Comparison of ENCODE assay signal across 8 mouse cellular contexts in the genomic region with DNA sequence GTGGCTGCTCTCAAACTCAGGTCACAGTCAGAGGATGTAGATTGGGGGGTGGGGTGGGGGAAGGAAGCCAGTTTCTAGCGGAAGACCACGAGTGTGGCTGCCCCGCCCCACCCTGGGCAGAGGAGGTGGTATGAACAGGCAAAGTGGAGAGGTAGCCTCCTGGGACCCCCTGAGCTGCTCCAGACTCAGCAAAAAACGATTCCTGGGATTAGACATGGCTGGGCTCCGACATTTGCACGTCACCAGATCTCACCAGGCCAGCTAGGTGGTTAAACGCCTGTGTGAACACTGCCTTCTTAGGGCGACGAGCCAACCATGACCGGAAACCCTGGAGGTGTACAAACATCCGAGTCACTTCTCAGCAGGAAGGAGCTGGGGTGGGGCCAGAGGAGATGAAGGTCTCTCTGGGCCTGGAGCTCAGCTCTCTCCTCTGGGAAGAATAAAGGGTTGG. TPM values are rescaled to one million over a fixed set of nuclear protein-coding genes. Genes with fewer than 3 reads are reported as not detected.
DNase-seq lines count a peak whose midpoint lies in the region; ATAC-seq and TF ChIP-seq lines count a peak whose summit lies in the region.

No protein-coding gene starts in this region.

- H3K9me3 ChIP-seq in forebrain, embryonic 10.5 days = no peaks in the 10 kb centered on the region
- no peaks in the 10 kb centered on the region for H3K9me3 ChIP-seq in forebrain, embryonic 13.5 days (replicated peaks)
- no peaks in the 10 kb centered on the region for H3K9me3 ChIP-seq in heart, postnatal 0 days (replicated peaks; ENCODE audit: control insufficient read depth, low read length)
- no peaks in the 10 kb centered on the region for H3K9me3 ChIP-seq in limb, embryonic 12.5 days

- no peak overlapping the region for H3K9ac ChIP-seq in forebrain, embryonic 13.5 days
- H3K9ac ChIP-seq in heart, postnatal 0 days (replicated peaks; ENCODE audit: low read depth, low read length) = no peak overlapping the region
- H3K9ac ChIP-seq in limb, embryonic 12.5 days (replicated peaks) = 0 out of 2 replicates have a peak overlapping the region, but pooled peaks have one; percentile 13

- peak overlapping the region; percentile 62 for H3K27ac ChIP-seq in forebrain, embryonic 10.5 days
- no peak overlapping the region for H3K27ac ChIP-seq in forebrain, embryonic 13.5 days
- peak overlapping the region; percentile 86 for H3K27ac ChIP-seq in heart, postnatal 0 days (ENCODE audit: low read depth)
- peak overlapping the region; percentile 41; the same call in 1 of the 2 replicates for H3K27ac ChIP-seq in limb, embryonic 12.5 days

- no peak for DNase-seq in forebrain, embryonic 10.5 days (ENCODE audit: extremely low spot score, low spot score)
- DNase-seq in heart, postnatal 0 days (ENCODE audit: low spot score) = no peak
- DNase-seq in embryo, embryonic 10 days (ENCODE audit: low spot score) = no peak
- DNase-seq in gastrocnemius, postnatal 4 days (ENCODE audit: low spot score in 2 of 2) = no peak

- H3K4me3 ChIP-seq in forebrain, embryonic 10.5 days = no peak overlapping the region
- H3K4me3 ChIP-seq in forebrain, embryonic 13.5 days = no peak overlapping the region
- H3K4me3 ChIP-seq in heart, postnatal 0 days (ENCODE audit: low read depth, low read length) = no peak overlapping the region
- no peak overlapping the region for H3K4me3 ChIP-seq in limb, embryonic 12.5 days (replicated peaks)

- TF ChIP-seq CTCF in heart, postnatal 0 days (IDR thresholded peaks at IDR 0.05; ENCODE audit: low read depth) = no peak

- TF ChIP-seq EP300 in heart, postnatal 0 days (IDR thresholded peaks at IDR 0.05; ENCODE audit: low read depth) = no peak

- ATAC-seq in forebrain, embryonic 13.5 days = no peak
- ATAC-seq in activated CD4-positive, CD25-positive, alpha-beta regulatory T cell, adult 4 months = peak; percentile 57
- ATAC-seq in heart, postnatal 0 days (ENCODE audit: insufficient read depth, low read depth) = peak; percentile 71
- ATAC-seq in limb, embryonic 12.5 days (ENCODE audit: insufficient number of reproducible peaks, insufficient read depth, low FRiP score, low TSS enrichment, low read depth) = no peak
- peak; percentile 65 for ATAC-seq in neutrophil, adult 5-6 weeks (ENCODE audit: extremely low read depth, insufficient number of reproducible peaks, low FRiP score, poor library complexity, severe bottlenecking)

- 59% methylated on average over 11 of the region's 11 CpGs for WGBS in forebrain, embryonic 10.5 days
- WGBS in forebrain, embryonic 13.5 days = 65% methylated on average over 11 of the region's 11 CpGs
- 42% methylated on average over 11 of the region's 11 CpGs for WGBS in heart, postnatal 0 days
- WGBS in limb, embryonic 12.5 days = 67% methylated on average over 11 of the region's 11 CpGs

- no peak overlapping the region for H3K4me2 ChIP-seq in forebrain, embryonic 13.5 days
- H3K4me2 ChIP-seq in heart, postnatal 0 days (ENCODE audit: low read depth, low read length) = peak overlapping the region; percentile 6; the same call in 1 of the 2 replicates
- H3K4me2 ChIP-seq in limb, embryonic 12.5 days = no peak overlapping the region

- no peaks in the 10 kb centered on the region for H3K27me3 ChIP-seq in forebrain, embryonic 10.5 days (ENCODE audit: poor library complexity, severe bottlenecking)
- H3K27me3 ChIP-seq in forebrain, embryonic 13.5 days = no peaks in the 10 kb centered on the region
- no peaks in the 10 kb centered on the region for H3K27me3 ChIP-seq in heart, postnatal 0 days (ENCODE audit: control insufficient read depth, insufficient read depth, low read length)
- no peaks in the 10 kb centered on the region for H3K27me3 ChIP-seq in limb, embryonic 12.5 days

- H3K4me1 ChIP-seq in forebrain, embryonic 10.5 days = peaks cover 23% of the 10 kb centered on the region
- H3K4me1 ChIP-seq in forebrain, embryonic 13.5 days = 0 out of 2 replicates have a peak, but pooled peaks cover 2% of the 10 kb centered on the region
- no peaks in the 10 kb centered on the region for H3K4me1 ChIP-seq in heart, postnatal 0 days (ENCODE audit: control insufficient read depth, insufficient read depth)
- peaks cover 2% of the 10 kb centered on the region for H3K4me1 ChIP-seq in limb, embryonic 12.5 days (replicated peaks)

- H3K36me3 ChIP-seq in forebrain, embryonic 10.5 days (replicated peaks) = peaks cover 57% of the 10 kb centered on the region
- peaks cover 40% of the 10 kb centered on the region for H3K36me3 ChIP-seq in forebrain, embryonic 13.5 days (ENCODE audit: poor library complexity, severe bottlenecking)
- peaks cover 27% of the 10 kb centered on the region for H3K36me3 ChIP-seq in heart, postnatal 0 days (replicated peaks; ENCODE audit: control insufficient read depth, insufficient read depth, low read length)
- H3K36me3 ChIP-seq in limb, embryonic 12.5 days = peaks cover 61% of the 10 kb centered on the region

RNA-seq across cellular contexts. Expression of a gene that starts 23.7 kb away (rescaled TPM):
- polyA plus RNA-seq in forebrain, embryonic 10.5 days (2016; fragmentation: Nextera tagmentation; extraction: Ambion mirVana) = 9.0 and 9.5 TPM in 2 replicates
- polyA plus RNA-seq in forebrain, embryonic 13.5 days (2015; fragmentation: Nextera tagmentation; extraction: Ambion mirVana) = 0.92 and 0.99 TPM in 2 replicates
- polyA plus RNA-seq in activated CD4-positive, CD25-positive, alpha-beta regulatory T cell, adult 4 months (2017; shearing (Covaris generic)) = 10 to 100 TPM; 10.2 to 22.2 TPM
- 2.6 and 6.8 TPM in 2 replicates for total RNA-seq in heart, postnatal 0 days (2014; rRNA removed; ENCODE audit: low replicate concordance)
- 0.18 and 0.37 TPM in 2 replicates for polyA plus RNA-seq in heart, postnatal 0 days (2015; fragmentation: Nextera tagmentation; extraction: Ambion mirVana)
- 37.2 and 43.3 TPM in 2 replicates for polyA plus RNA-seq in limb, embryonic 12.5 days (2016; fragmentation: Nextera tagmentation; extraction: Ambion mirVana)
- 48.1 and 58.3 TPM in 2 replicates for total RNA-seq in neutrophil, adult 5-6 weeks (2017)
- 1 to 10 TPM; 2.2 to 2.3 TPM for total RNA-seq in gastrocnemius, postnatal 4 days (2021)

RNA-seq across cellular contexts. Expression of a gene that starts 24.3 kb away (rescaled TPM):
- 2.4 and 2.8 TPM in 2 replicates for polyA plus RNA-seq in forebrain, embryonic 10.5 days (2016; fragmentation: Nextera tagmentation; extraction: Ambion mirVana)
- 3.2 and 4.6 TPM in 2 replicates for polyA plus RNA-seq in forebrain, embryonic 13.5 days (2015; fragmentation: Nextera tagmentation; extraction: Ambion mirVana)
- 10 to 100 TPM; 25.8 to 28.8 TPM for polyA plus RNA-seq in activated CD4-positive, CD25-positive, alpha-beta regulatory T cell, adult 4 months (2017; shearing (Covaris generic))
- 11.4 and 21.8 TPM in 2 replicates for total RNA-seq in heart, postnatal 0 days (2014; rRNA removed; ENCODE audit: low replicate concordance)
- polyA plus RNA-seq in heart, postnatal 0 days (2015; fragmentation: Nextera tagmentation; extraction: Ambion mirVana) = 1.7 and 2.3 TPM in 2 replicates
- 4.0 and 7.1 TPM in 2 replicates for polyA plus RNA-seq in limb, embryonic 12.5 days (2016; fragmentation: Nextera tagmentation; extraction: Ambion mirVana)
- total RNA-seq in neutrophil, adult 5-6 weeks (2017) = 91.5 and 99.5 TPM in 2 replicates
- 10 to 100 TPM; 20.8 to 23.7 TPM for total RNA-seq in gastrocnemius, postnatal 4 days (2021)

RNA-seq across cellular contexts. Expression of a gene that starts 41.5 kb away (rescaled TPM):
- polyA plus RNA-seq in forebrain, embryonic 10.5 days (2016; fragmentation: Nextera tagmentation; extraction: Ambion mirVana) = 27.2 and 30.3 TPM in 2 replicates
- polyA plus RNA-seq in forebrain, embryonic 13.5 days (2015; fragmentation: Nextera tagmentation; extraction: Ambion mirVana) = 25.0 and 29.5 TPM in 2 replicates
- 1 to 10 TPM; 7.8 to 7.9 TPM for polyA plus RNA-seq in activated CD4-positive, CD25-positive, alpha-beta regulatory T cell, adult 4 months (2017; shearing (Covaris generic))
- 8.9 and 17.2 TPM in 2 replicates for total RNA-seq in heart, postnatal 0 days (2014; rRNA removed; ENCODE audit: low replicate concordance)
- polyA plus RNA-seq in heart, postnatal 0 days (2015; fragmentation: Nextera tagmentation; extraction: Ambion mirVana) = 8.6 and 8.8 TPM in 2 replicates
- polyA plus RNA-seq in limb, embryonic 12.5 days (2016; fragmentation: Nextera tagmentation; extraction: Ambion mirVana) = 21.3 and 23.2 TPM in 2 replicates
- total RNA-seq in neutrophil, adult 5-6 weeks (2017) = 12.1 and 22.1 TPM in 2 replicates
- total RNA-seq in gastrocnemius, postnatal 4 days (2021) = 1 to 10 TPM; 6.5 to 7.6 TPM

RNA-seq across cellular contexts. Expression of a gene that starts 46.8 kb away (rescaled TPM):
- polyA plus RNA-seq in forebrain, embryonic 10.5 days (2016; fragmentation: Nextera tagmentation; extraction: Ambion mirVana) = 16.3 and 17.3 TPM in 2 replicates
- 13.6 and 14.5 TPM in 2 replicates for polyA plus RNA-seq in forebrain, embryonic 13.5 days (2015; fragmentation: Nextera tagmentation; extraction: Ambion mirVana)
- polyA plus RNA-seq in activated CD4-positive, CD25-positive, alpha-beta regulatory T cell, adult 4 months (2017; shearing (Covaris generic)) = 10 to 100 TPM; 10.6 to 11.9 TPM
- total RNA-seq in heart, postnatal 0 days (2014; rRNA removed; ENCODE audit: low replicate concordance) = 8.7 and 13.7 TPM in 2 replicates
- 12.9 and 13.5 TPM in 2 replicates for polyA plus RNA-seq in heart, postnatal 0 days (2015; fragmentation: Nextera tagmentation; extraction: Ambion mirVana)
- polyA plus RNA-seq in limb, embryonic 12.5 days (2016; fragmentation: Nextera tagmentation; extraction: Ambion mirVana) = 16.3 and 21.6 TPM in 2 replicates
- total RNA-seq in neutrophil, adult 5-6 weeks (2017) = 13.2 and 22.0 TPM in 2 replicates
- total RNA-seq in gastrocnemius, postnatal 4 days (2021) = 10 to 100 TPM; 11.3 to 11.7 TPM

RNA-seq across cellular contexts. Expression of a gene that starts 51.1 kb away (rescaled TPM):
- polyA plus RNA-seq in forebrain, embryonic 10.5 days (2016; fragmentation: Nextera tagmentation; extraction: Ambion mirVana) = 10.0 and 10.4 TPM in 2 replicates
- 6.7 and 7.7 TPM in 2 replicates for polyA plus RNA-seq in forebrain, embryonic 13.5 days (2015; fragmentation: Nextera tagmentation; extraction: Ambion mirVana)
- 1 to 10 TPM; 1.1 to 1.7 TPM for polyA plus RNA-seq in activated CD4-positive, CD25-positive, alpha-beta regulatory T cell, adult 4 months (2017; shearing (Covaris generic))
- total RNA-seq in heart, postnatal 0 days (2014; rRNA removed; ENCODE audit: low replicate concordance) = 8.2 and 9.4 TPM in 2 replicates
- polyA plus RNA-seq in heart, postnatal 0 days (2015; fragmentation: Nextera tagmentation; extraction: Ambion mirVana) = 3.5 and 3.6 TPM in 2 replicates
- polyA plus RNA-seq in limb, embryonic 12.5 days (2016; fragmentation: Nextera tagmentation; extraction: Ambion mirVana) = 11.7 and 12.0 TPM in 2 replicates
- total RNA-seq in neutrophil, adult 5-6 weeks (2017) = 26.7 and 37.9 TPM in 2 replicates
- 1 to 10 TPM; 5.2 to 6.0 TPM for total RNA-seq in gastrocnemius, postnatal 4 days (2021)

Comparison
In these comparisons a context has a peak if more than half of its experiments do, and no peak if none do; other contexts are left out.
1. ATAC-seq: peak in activated CD4-positive, CD25-positive, alpha-beta regulatory T cell, adult 4 months (single experiment), heart, postnatal 0 days (single experiment) and neutrophil, adult 5-6 weeks (single experiment); none in forebrain, embryonic 13.5 days (single experiment) and limb, embryonic 12.5 days (single experiment).